Mouse (Mus musculus) embryonic facial prominence, embryonic 15.5 days (tissue): ENCODE measurements around the gene Prkar1b. TPM values are rescaled to one million over a fixed set of nuclear protein-coding genes. Genes with fewer than 3 reads are reported as not detected.

ENCODE experiments used
- ATAC-seq: fragments of 200-750 bp; cut with Nextera tagmentation; 2 replicates; pipeline ENCODE4 v1.8.0; 2017; ENCODE audit warnings: low read depth, moderate TSS enrichment; ENCODE audit not compliant: insufficient number of reproducible peaks, low FRiP score, low TSS enrichment
- H3K27ac ChIP-seq: fragments of 300-500 bp; sonication (generic); replicated peaks from 2 replicates; pipeline ENCODE4 v1.5.1; 2015; ENCODE audit warnings: mild to moderate bottlenecking, inconsistent platforms
- H3K27me3 ChIP-seq: fragments of 300-500 bp; sonication (generic); 2 replicates; pipeline ENCODE4 v1.6.1; 2015; ENCODE audit warnings: inconsistent platforms
- H3K36me3 ChIP-seq: fragments of 300-500 bp; sonication (generic); 2 replicates; pipeline ENCODE4 v1.6.1; 2015; ENCODE audit warnings: mild to moderate bottlenecking, inconsistent platforms
- H3K4me1 ChIP-seq: fragments of 300-500 bp; sonication (generic); 2 replicates; pipeline ENCODE4 v1.6.1; 2015; ENCODE audit warnings: inconsistent platforms
- H3K4me2 ChIP-seq: fragments of 300-500 bp; sonication (generic); replicated peaks from 2 replicates; pipeline ENCODE4 v1.6.1; 2015; ENCODE audit warnings: mild to moderate bottlenecking, inconsistent platforms
- H3K4me3 ChIP-seq: fragments of 300-500 bp; sonication (generic); replicated peaks from 2 replicates; pipeline ENCODE4 v1.5.1; 2015; ENCODE audit warnings: mild to moderate bottlenecking, inconsistent platforms
- H3K9ac ChIP-seq: fragments of 300-500 bp; sonication (generic); 2 replicates; pipeline ENCODE4 v1.6.1; 2015; ENCODE audit warnings: inconsistent platforms
- H3K9me3 ChIP-seq: fragments of 300-500 bp; sonication (generic); replicated peaks from 2 replicates; pipeline ENCODE4 v1.6.1; 2016; ENCODE audit warnings: inconsistent platforms
- WGBS: fragments of 180-500 bp; shearing (Covaris S2); methylation state at CpG from one replicate; pipeline ENCODE4 v1.1.7; 2015; 5-methylcytosine and 5-hydroxymethylcytosine counted together
- polyA plus RNA-seq: library from polyadenylated mRNA; unstranded; fragments of >200 nt; fragmentation: Nextera tagmentation; extraction: Ambion mirVana; gene quantifications from 2 replicates; pipeline ENCODE4 v1.2.1, GENCODE M21; 2015

The Prkar1b gene
- polyA plus RNA-seq, 1 experiment from 2014 or later: 28.4 TPM

DNA sequence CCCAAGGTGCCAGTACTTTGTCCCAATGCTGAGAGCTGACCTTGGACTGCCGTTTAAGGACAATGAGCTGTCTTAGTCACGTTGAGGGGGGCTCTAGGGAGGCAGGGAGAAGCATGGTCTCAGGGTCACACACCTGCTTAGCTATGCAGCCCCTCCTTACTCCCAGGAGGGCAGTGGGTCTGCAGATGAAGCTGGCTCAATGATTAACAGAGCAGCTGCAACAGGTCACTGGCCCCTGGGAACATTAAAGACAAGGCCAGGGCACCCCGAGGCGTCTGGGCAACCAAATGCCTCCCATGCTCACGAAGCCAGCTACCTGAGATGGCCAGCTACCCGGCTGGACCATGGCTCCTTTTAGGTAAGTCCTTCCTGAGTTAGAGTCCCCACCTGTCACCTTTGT lies 129.2 kb downstream of the Prkar1b start:
- Histone ChIP-seq H3K9ac (no peak overlapping the region), H3K27ac (no peak overlapping the region), H3K27me3 (no peaks in the 10 kb centered on the region), H3K4me3 (no peak overlapping the region), H3K9me3 (no peaks in the 10 kb centered on the region), H3K4me2 (no peak overlapping the region), H3K36me3 (0 out of 2 replicates have a peak, but pooled peaks cover 9% of the 10 kb centered on the region), H3K4me1 (no peaks in the 10 kb centered on the region)
- no peak for ATAC-seq
- 72% methylated on average over 6 of the region's 6 CpGs for WGBS

DNA sequence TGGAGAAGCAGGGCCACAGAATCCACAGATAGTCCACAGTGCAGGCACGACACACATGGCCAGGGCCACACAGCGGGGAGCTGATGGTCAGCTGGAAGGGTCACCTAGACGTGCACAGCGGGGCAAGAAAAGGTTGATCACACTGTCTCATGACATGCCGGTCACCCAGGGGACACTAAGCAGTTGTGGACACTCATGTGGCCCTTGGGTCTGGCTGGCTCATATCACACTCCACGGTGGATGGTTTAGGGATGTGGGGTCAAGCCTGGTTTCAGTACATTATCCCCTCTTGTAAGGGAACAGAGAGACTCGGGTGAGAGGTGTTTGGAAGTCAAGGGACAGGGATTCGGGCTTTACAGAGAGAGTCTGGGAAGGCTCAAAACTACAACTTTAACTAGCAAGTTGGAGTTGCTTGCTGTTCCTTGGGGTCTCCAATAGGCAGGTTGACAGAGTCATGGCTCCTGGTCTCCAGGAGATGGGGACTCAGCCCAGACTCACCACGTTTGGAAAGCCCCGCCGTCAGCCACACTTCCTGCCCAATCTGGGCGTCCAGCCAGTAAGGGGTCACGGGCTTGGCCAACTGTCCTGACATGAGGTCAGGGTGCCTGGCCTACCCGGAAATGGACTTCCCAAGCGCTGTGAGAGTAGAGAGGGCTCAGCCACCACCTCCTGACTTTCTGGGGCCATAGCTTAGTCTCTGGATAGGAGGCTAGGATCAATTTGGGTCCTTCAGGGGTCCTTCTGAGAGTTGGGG lies 132.3 kb downstream of the Prkar1b start:
- H3K27ac ChIP-seq: no peak overlapping the region
- ATAC-seq: no peak
- no peaks in the 10 kb centered on the region for H3K9me3 ChIP-seq
- no peaks in the 10 kb centered on the region for H3K27me3 ChIP-seq
- H3K4me2 ChIP-seq: no peak overlapping the region
- H3K4me1 ChIP-seq: no peaks in the 10 kb centered on the region
- no peak overlapping the region for H3K4me3 ChIP-seq
- 0 out of 2 replicates have a peak, but pooled peaks cover 9% of the 10 kb centered on the region for H3K36me3 ChIP-seq
- WGBS: 77% methylated on average over 15 of the region's 15 CpGs
- no peak overlapping the region for H3K9ac ChIP-seq

DNA sequence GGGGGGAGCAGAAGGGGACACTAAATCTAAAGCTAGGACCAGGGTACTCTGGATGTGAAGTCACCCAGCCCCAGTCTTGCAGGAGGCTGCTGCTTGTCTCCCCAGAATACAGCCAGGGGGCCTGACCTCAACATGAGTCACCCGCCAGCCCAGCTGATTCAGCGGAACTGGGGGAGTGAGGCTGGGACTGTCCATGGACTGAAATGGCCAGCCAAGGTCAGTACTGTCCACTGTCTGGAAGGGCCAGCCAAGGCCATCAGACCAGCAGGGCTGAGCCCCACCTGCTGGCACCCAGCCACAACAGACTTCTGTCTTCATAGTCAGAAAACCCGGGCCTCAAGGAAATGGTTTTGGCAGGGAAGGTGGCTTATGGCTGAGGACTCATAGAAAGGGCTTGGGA lies 134.7 kb downstream of the Prkar1b start:
- 61% methylated on average over 3 of the region's 3 CpGs for WGBS
- H3K27ac ChIP-seq: no peak overlapping the region
- no peak overlapping the region for H3K4me3 ChIP-seq
- H3K9ac ChIP-seq: no peak overlapping the region
- H3K9me3 ChIP-seq: no peaks in the 10 kb centered on the region
- no peaks in the 10 kb centered on the region for H3K27me3 ChIP-seq
- H3K36me3 ChIP-seq: 0 out of 2 replicates have a peak, but pooled peaks cover 9% of the 10 kb centered on the region
- no peak overlapping the region for H3K4me2 ChIP-seq
- no peak for ATAC-seq
- H3K4me1 ChIP-seq: no peaks in the 10 kb centered on the region

DNA sequence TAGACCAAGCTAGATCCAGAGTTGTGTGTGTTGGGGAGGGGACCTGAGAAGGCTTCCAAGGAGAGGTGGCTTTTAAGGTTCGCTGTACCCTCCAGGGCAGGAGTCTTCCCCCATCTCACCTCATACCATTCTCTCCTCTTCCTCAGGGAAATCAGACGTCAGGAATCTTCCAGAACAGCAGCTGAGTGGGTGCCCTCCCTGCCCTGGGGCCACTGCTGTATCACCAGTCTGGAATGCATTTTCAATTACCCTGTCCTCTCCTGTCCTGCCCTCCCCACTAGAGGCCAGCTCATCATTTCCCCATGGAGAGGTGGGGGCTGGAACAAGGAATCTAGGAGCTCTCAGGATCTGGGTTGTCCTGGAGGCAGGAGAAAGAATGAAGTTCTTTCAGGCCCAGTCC lies 139.2 kb downstream of the Prkar1b start:
- no peaks in the 10 kb centered on the region for H3K27me3 ChIP-seq
- 0 out of 2 replicates have a peak, but pooled peaks cover 3% of the 10 kb centered on the region for H3K4me1 ChIP-seq
- H3K4me3 ChIP-seq: no peak overlapping the region
- WGBS: 38% methylated on average over 2 of the region's 2 CpGs
- no peak overlapping the region for H3K9ac ChIP-seq
- ATAC-seq: no peak
- no peak overlapping the region for H3K4me2 ChIP-seq
- no peaks in the 10 kb centered on the region for H3K36me3 ChIP-seq
- H3K9me3 ChIP-seq: no peaks in the 10 kb centered on the region
- H3K27ac ChIP-seq: no peak overlapping the region

DNA sequence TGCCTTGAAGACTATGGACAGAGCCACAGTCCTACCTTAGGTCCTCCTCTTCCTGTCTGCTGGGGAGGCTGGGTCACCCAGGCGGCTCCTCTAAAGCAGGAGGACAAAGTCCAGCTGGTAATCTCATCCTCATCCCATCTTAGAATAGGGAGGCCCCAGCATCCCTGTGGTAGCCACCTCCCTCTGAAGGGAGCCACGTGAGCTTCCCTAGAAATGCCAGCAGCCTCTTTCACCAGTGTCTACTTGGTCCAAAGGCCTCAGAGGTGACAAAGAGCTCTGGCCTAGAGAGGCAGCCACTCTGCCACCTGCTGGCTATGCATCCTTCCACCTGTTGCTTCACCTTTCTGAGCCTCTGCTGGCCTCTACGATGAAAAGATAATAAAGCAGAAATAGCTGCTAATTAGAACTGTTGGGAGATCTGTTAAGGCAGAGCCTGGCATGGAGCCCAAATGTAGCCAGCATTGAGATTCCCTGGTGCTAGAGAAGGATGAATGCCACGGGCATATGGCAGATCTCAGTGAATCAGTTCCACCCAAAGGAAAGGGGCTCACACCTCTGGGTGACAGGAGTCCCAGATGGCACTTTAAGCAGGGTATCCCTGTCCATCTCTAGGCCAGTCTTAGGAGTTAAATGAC lies 142.5 kb downstream of the Prkar1b start:
- no peak overlapping the region for H3K9ac ChIP-seq
- H3K4me2 ChIP-seq: no peak overlapping the region
- H3K36me3 ChIP-seq: no peaks in the 10 kb centered on the region
- H3K27ac ChIP-seq: no peak overlapping the region
- no peak overlapping the region for H3K4me3 ChIP-seq
- no peaks in the 10 kb centered on the region; the same call in 1 of the 2 replicates for H3K9me3 ChIP-seq
- WGBS: 54% methylated on average over 4 of the region's 4 CpGs
- 0 out of 2 replicates have a peak, but pooled peaks cover 3% of the 10 kb centered on the region for H3K4me1 ChIP-seq
- no peaks in the 10 kb centered on the region for H3K27me3 ChIP-seq
- no peak for ATAC-seq

DNA sequence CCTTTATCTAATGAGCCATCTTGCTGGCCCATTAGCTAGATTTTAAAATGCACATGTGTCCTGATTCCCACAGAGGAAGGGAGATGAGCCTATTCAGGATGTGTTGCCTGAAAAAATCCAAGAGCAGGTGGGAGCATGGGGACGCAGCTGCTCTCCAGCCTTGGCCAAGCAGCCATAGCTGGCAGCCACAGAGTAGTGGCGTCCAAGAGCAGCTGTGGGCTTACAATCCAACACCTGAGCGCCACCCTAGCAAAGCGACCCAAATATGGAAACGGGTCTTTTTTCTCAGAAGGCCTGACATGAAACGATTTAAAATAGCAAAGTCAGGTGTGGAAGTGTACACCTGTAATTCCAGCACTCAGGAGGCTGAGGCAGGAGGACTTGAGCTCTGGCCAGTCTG lies 145.2 kb downstream of the Prkar1b start:
- Histone ChIP-seq H3K27me3 (peaks cover 7% of the 10 kb centered on the region), H3K27ac (no peak overlapping the region), H3K4me2 (no peak overlapping the region), H3K4me1 (0 out of 2 replicates have a peak, but pooled peaks cover 3% of the 10 kb centered on the region), H3K4me3 (no peak overlapping the region), H3K36me3 (no peaks in the 10 kb centered on the region), H3K9ac (no peak overlapping the region), H3K9me3 (no peaks in the 10 kb centered on the region; the same call in 1 of the 2 replicates)
- 70% methylated on average over 6 of the region's 6 CpGs for WGBS
- ATAC-seq: no peak

DNA sequence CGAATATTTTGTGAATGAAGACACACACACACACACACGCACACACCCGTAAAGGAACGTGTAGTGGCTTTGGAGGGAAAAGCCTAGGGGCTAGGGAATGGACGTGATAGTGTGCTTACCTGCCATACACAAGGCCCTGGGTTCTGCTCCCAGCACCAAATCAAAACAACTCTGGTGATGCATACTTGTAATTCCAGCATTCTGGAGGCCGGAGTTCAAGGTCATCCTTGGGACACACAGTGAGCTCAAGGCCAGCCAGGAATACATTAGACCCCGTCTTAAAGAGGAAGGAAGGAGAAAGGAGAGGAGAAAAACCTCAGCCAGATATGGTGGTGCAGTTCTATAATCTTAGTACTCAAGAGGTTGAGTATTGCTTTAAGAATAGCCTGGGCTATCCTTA lies 150.1 kb downstream of the Prkar1b start:
- no peaks in the 10 kb centered on the region for H3K36me3 ChIP-seq
- no peak overlapping the region for H3K27ac ChIP-seq
- WGBS: 50% methylated on average over 7 of the region's 7 CpGs
- H3K9ac ChIP-seq: no peak overlapping the region
- H3K9me3 ChIP-seq: no peaks in the 10 kb centered on the region; the same call in 1 of the 2 replicates
- peaks cover 35% of the 10 kb centered on the region for H3K4me1 ChIP-seq
- no peak for ATAC-seq
- peaks cover 44% of the 10 kb centered on the region for H3K27me3 ChIP-seq
- H3K4me3 ChIP-seq: no peak overlapping the region
- H3K4me2 ChIP-seq: no peak overlapping the region

DNA sequence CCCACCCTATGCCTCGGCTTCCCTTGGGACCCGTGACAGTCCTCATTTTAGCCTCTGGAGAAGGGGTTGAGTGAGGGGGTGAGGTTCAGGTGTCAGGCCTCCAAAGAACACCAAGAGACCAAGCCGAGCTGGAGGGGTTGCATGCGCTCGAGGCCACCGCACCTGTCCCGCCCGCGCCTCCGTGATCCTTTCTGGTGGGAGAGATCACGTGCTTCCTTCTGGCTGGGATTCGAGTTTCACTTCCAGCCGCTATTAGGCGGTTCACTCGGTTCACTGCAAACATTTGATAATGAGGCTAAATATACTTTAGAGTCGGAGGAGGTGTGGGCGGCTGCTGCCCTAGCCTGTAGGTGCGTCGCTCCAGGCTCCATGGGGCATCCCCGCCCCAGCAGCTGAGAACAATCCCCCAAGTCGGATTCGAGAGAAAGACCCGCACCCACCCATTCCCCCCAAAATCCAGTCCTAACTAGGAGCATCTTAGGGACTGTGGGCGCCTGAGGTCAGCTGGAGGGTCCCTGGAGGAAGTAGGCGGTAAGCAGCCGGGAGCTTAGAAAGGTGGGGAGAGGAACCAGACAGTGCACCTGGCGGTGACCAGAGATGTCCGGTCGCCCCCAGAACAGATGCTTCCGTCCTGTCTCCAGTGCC lies 151.7 kb downstream of the Prkar1b start:
- no peak for ATAC-seq
- Histone ChIP-seq H3K27me3 (peaks cover 50% of the 10 kb centered on the region), H3K9me3 (no peaks in the 10 kb centered on the region; the same call in 1 of the 2 replicates), H3K27ac (no peak overlapping the region), H3K9ac (no peak overlapping the region), H3K4me1 (peaks cover 52% of the 10 kb centered on the region), H3K4me2 (peak overlapping the region; percentile 93), H3K36me3 (no peaks in the 10 kb centered on the region), H3K4me3 (peak overlapping the region; percentile 85)
- WGBS: 3% methylated on average over 30 of the region's 30 CpGs

DNA sequence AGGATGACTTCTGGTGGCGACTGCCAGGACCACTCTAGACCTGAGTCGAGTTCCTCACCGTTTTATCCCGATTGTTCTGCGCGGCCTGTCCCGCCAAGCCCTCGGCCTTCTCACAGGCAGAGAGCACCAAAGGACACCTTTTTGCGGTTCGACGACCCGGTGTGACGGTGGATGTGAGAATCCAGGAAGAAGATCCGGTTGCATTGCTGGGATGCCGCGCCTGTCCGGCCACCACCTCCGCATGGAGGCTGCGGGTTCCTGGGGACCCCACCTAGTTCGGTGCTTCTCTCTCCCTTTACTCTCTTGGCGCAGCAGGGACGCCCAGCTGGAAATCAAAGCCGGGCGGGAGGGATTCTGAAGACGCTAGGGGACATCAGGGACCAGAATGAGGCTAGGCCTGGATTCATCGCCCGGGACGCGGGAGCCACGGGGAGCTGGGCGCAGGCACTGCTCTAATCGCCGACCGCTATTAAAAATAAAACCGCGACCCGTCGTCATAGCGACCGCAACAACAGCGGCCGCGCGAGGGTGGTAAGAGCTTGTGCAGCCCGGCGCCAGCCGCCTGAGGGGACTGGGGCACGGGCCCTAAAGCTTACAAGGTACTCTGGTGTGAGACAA lies 152.5 kb downstream of the Prkar1b start, which contains the start of gene Pdgfa:
Gene Pdgfa, minus strand, starts transcription at position 200 of the 618 bp plus-strand sequence.
- 4% methylated on average over 48 of the region's 48 CpGs for WGBS
- Histone ChIP-seq H3K4me1 (peaks cover 60% of the 10 kb centered on the region), H3K4me3 (peak within 1 kb of the TSS; percentile 85), H3K9me3 (no peaks in the 10 kb centered on the region; the same call in 1 of the 2 replicates), H3K4me2 (peak within 1 kb of the TSS; percentile 93), H3K27me3 (peaks cover 58% of the 10 kb centered on the region), H3K9ac (peak within 1 kb of the TSS; percentile 72), H3K27ac (peak within 1 kb of the TSS; percentile 94), H3K36me3 (no peaks in the 10 kb centered on the region)
- ATAC-seq: no peak

DNA sequence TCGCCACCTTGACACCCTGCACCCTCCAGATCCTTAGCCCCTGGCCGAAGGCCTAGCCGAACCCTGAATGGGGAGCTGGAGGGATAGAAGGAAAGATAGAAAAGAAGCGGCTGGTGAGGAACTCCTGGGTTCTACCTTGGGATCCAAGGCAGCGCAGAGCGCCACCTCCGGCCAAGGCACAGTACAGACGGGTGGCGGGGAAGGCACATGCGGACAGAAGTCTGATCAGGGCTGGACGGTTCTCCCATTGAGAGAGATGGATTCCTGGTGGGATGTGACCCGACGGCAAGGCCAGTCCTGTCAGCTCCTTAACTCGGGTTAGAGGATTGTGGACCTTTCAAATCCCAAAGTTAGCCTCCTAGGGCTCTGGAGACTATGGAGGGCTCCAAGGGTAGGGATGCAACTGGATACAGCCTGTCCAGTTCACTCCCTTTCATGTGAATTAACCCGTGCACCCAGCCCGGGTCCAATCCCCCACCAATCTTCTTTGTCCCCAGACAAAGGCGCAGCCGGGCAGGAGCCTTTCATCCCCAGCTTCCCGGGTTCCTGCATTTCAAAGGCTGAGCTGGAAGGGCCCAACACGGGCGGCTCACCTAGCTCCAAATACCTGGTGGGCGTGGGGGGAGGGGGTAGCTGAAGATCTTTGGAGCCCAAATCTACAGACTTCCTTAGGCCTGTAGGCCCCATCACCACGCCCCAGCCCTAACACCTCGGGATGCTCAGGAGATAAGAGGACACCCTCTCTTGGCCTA lies 153.3 kb downstream of the Prkar1b start:
- H3K9ac ChIP-seq: peak overlapping the region; percentile 72
- H3K27me3 ChIP-seq: peaks cover 65% of the 10 kb centered on the region
- WGBS: 11% methylated on average over 24 of the region's 24 CpGs
- no peaks in the 10 kb centered on the region for H3K9me3 ChIP-seq
- peak overlapping the region; percentile 93 for H3K4me2 ChIP-seq
- H3K27ac ChIP-seq: peak overlapping the region; percentile 94
- no peak for ATAC-seq
- peak overlapping the region; percentile 85 for H3K4me3 ChIP-seq
- H3K4me1 ChIP-seq: peaks cover 68% of the 10 kb centered on the region
- no peaks in the 10 kb centered on the region for H3K36me3 ChIP-seq
